Mouse (Mus musculus): ENCODE results near the gene Defa32.
"Not testable (repeated sequence)": the region's sequence is repeated elsewhere in the genome, so short reads cannot be mapped to it uniquely, and the experiment has no call there.

Gene Defa32

DNA sequence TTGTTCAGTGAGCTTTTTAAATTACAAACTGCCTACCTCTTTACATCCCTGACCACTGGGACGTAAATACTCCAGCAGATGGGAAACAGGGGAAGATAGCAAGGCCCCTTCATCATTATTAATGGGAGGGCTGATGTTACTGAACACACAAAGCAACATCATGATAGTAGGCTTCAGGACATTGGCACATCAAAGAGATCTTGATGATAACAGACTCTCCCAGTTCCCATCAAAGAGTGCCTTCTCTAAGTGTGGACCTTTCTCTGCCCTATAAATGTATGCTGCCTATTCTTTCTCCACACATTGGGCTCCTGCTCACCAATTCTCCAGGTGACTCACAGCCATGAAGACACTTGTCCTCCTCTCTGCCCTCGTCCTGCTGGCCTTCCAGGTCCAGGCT is at the start of gene Defa32:
Gene Defa32 (plus strand): TSS at position 301 of the 400 bp plus-strand sequence.
- DNase-seq, result not testable (repeated sequence)

DNA sequence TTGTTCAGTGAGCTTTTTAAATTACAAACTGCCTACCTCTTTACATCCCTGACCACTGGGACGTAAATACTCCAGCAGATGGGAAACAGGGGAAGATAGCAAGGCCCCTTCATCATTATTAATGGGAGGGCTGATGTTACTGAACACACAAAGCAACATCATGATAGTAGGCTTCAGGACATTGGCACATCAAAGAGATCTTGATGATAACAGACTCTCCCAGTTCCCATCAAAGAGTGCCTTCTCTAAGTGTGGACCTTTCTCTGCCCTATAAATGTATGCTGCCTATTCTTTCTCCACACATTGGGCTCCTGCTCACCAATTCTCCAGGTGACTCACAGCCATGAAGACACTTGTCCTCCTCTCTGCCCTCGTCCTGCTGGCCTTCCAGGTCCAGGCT is 19.9 kb upstream of the Defa32 start, which contains the start of gene Defa20:
Gene Defa20 (plus strand): TSS at position 301 of the 400 bp plus-strand sequence.
- DNase-seq, result not testable (repeated sequence)

DNA sequence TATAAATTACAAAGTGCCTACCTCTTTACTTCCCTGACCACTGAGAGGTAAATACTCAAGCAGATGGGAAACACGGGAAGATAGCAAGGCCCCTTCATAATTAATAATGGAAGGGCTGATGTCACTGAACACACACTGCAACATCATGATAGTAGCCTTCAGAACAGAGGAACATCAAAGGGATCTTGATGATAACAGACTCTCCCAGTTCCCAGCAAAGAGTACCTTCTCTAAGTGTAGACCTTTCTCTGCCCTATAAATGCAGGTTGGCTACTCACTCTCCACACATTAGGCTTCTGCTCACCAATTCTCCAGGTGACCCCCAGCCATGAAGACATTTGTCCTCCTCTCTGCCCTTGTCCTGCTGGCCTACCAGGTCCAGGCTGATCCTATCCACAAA is 36.3 kb downstream of the Defa32 start, which contains the start of gene Defa37:
Gene Defa37 (plus strand): TSS at position 301 of the 400 bp plus-strand sequence.
- not testable (repeated sequence) for DNase-seq
